Mouse (Mus musculus): Measurements from ENCODE around the gene Ptpra.

DNA sequence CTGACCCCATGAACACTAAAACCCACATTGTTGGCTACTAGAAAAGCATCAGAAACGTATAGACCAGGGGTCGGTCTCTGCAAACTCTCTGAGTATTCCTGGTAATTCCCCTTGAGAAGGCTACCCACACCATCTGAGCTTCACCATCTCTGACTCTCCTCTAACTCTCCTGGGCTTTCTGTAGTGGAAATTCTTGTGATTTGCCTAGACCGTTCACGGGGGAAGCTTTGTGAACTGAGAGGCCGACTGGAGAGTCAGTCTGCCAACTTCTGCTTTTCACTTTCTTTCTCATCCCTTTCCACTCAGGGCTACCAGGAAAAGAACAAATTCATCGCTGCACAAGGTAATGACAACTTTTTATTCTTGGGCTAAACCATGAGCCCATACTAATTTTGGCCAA, 84.9 kb downstream of the Ptpra start:
- TF ChIP-seq CTCF (IDR thresholded peaks at IDR 0.05; ENCODE audit: extremely low read depth, insufficient read depth, insufficient read length, insufficient replicate concordance) (no peak), POLR2A (IDR thresholded peaks at IDR 0.05; ENCODE audit: low read depth, low read length) (no peak)

Data from spleen, adult 2 months (tissue).